Mouse (Mus musculus) inflammation-experienced regulatory T-cells, adult 6 months (primary cell): ENCODE data around the gene Yod1. TPM values are rescaled to one million over a fixed set of nuclear protein-coding genes. Genes with fewer than 3 reads are reported as not detected.

ENCODE experiments used
- ATAC-seq: one replicate; pipeline ENCODE4 v1.8.0; 2017
- polyA plus RNA-seq, 3 experiments: library from polyadenylated mRNA; unstranded; fragments of 100-300 nt; shearing (Covaris generic); gene quantifications; one replicate each; pipeline ENCODE4 v1.2.1; 2017

Gene Yod1
- polyA plus RNA-seq, 3 experiments from 2014 or later = 15.7 to 23.2 (median 19.5) TPM

GRCm38 (mm10) chr1:130732706-130733658 lies 15.9 kb downstream of the Yod1 start:
- ATAC-seq = no peak

GRCm38 (mm10) chr1:130733671-130734070 lies 16.5 kb downstream of the Yod1 start:
- no peak for ATAC-seq

- ATAC-seq = no peak
These were observed 17.3 kb downstream of the Yod1 start for GRCm38 (mm10) chr1:130734452-130734851.

GRCm38 (mm10) chr1:130734852-130735251 lies 17.7 kb downstream of the Yod1 start:
- ATAC-seq = no peak

GRCm38 (mm10) chr1:130737411-130737881 lies 20.3 kb downstream of the Yod1 start:
- no peak for ATAC-seq

- no peak for ATAC-seq
These were observed 20.8 kb downstream of the Yod1 start for GRCm38 (mm10) chr1:130737916-130738315.

GRCm38 (mm10) chr1:130738551-130739106 lies 21.5 kb downstream of the Yod1 start:
- no peak for ATAC-seq

GRCm38 (mm10) chr1:130739636-130740035 lies 22.5 kb downstream of the Yod1 start:
- no peak for ATAC-seq

GRCm38 (mm10) chr1:130740227-130740648 lies 23.1 kb downstream of the Yod1 start:
- ATAC-seq = no peak

GRCm38 (mm10) chr1:130740781-130741720 lies 23.9 kb downstream of the Yod1 start:
- ATAC-seq = no peak

- ATAC-seq = no peak
These were observed 25.1 kb downstream of the Yod1 start for GRCm38 (mm10) chr1:130742201-130742600.

- ATAC-seq = no peak
These were observed 26.6 kb downstream of the Yod1 start for GRCm38 (mm10) chr1:130743775-130744174.

- no peak for ATAC-seq
These were observed 27.1 kb downstream of the Yod1 start for GRCm38 (mm10) chr1:130744217-130744616.

- no peak for ATAC-seq
These were observed 27.8 kb downstream of the Yod1 start for GRCm38 (mm10) chr1:130744961-130745360.

- ATAC-seq = no peak
These were observed 28.5 kb downstream of the Yod1 start for GRCm38 (mm10) chr1:130745591-130745990.

- no peak for ATAC-seq
These were observed 29.7 kb downstream of the Yod1 start for GRCm38 (mm10) chr1:130746819-130747218.

- ATAC-seq = no peak
These were observed 42.6 kb downstream of the Yod1 start for GRCm38 (mm10) chr1:130759689-130760088.

- ATAC-seq = no peak
These were observed 44.5 kb downstream of the Yod1 start for GRCm38 (mm10) chr1:130761597-130761996.

GRCm38 (mm10) chr1:130762045-130762760 lies 45.1 kb downstream of the Yod1 start:
- ATAC-seq = no peak

- ATAC-seq = no peak
These were observed 46.9 kb downstream of the Yod1 start for GRCm38 (mm10) chr1:130764027-130764461.

GRCm38 (mm10) chr1:130767066-130767465 lies 49.9 kb downstream of the Yod1 start:
- ATAC-seq = no peak

GRCm38 (mm10) chr1:130769925-130770324 lies 52.8 kb downstream of the Yod1 start:
- no peak for ATAC-seq
